Mouse (Mus musculus) G1E (cell line): ENCODE data around the gene Nup107.

Experiments
- CTCF ChIP-seq: IDR thresholded peaks from 2 replicates; pipeline ENCODE4 v1.5.1; 2012; ENCODE audit warnings: low read depth, low read length, inconsistent platforms, mixed read lengths
- GATA1 ChIP-seq: IDR thresholded peaks from 2 replicates; pipeline ENCODE4 v1.6.1; 2012; ENCODE audit warnings: borderline replicate concordance, low read length, inconsistent platforms, mixed read lengths
- POLR2AphosphoS5 ChIP-seq: IDR thresholded peaks from 2 replicates; pipeline ENCODE4 v1.6.1; 2012; ENCODE audit warnings: low read depth, low read length, inconsistent platforms; ENCODE audit not compliant: insufficient replicate concordance
- TAL1 ChIP-seq: conservative IDR thresholded peaks from 2 replicates; pipeline ENCODE4 v1.6.1; 2012; ENCODE audit warnings: low read depth, low read length, inconsistent platforms, mixed read lengths

DNA sequence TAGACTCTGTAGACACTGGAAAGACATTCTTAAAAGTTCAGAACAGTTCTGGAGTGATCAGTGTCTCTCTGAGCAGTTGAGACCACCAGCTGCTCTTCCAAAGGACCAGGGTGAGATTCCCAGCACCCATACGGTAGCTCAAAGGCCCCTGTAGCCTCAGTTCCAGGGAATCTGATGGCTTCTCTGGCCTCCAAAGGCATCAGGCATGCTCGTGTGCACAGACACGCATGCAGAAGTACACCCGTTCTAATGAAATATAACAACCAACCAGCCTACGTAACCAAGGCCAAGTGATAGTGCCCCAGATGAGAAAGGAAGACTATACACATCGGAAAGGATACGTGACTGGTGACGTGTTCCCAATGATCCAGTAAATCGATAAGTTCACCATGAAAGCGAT lies 52.3 kb downstream of the Nup107 start:
- no peak for TF ChIP-seq CTCF
- TF ChIP-seq GATA1, result no peak
- no peak for TF ChIP-seq TAL1
- no peak for TF ChIP-seq POLR2AphosphoS5
